Mouse (Mus musculus) Patski (cell line): ENCODE data around the gene Gm9513. TPM values are rescaled to one million over a fixed set of nuclear protein-coding genes. Genes with fewer than 3 reads are reported as not detected.

ENCODE experiments used
- ATAC-seq: fragments of 100-300 bp; one replicate; pipeline ENCODE4 v1.8.0; 2021
- CTCF ChIA-PET: fragments of 350-600 bp; sonication (Branson Sonifier 250); formaldehyde crosslinking; loops from one replicate; lab custom pipeline; 2022; ENCODE audit warnings: inconsistent platforms; lab: Charles Lee
- POLR2A ChIA-PET: fragments of 350-600 bp; sonication (Branson Sonifier 250); formaldehyde crosslinking; loops from one replicate; lab custom pipeline; 2022; ENCODE audit warnings: antibody characterized with exemption, inconsistent platforms; lab: Charles Lee
- DNase-seq: peaks from one replicate; pipeline ENCODE4 v3.0.0-alpha.2; 2011; ENCODE audit warnings: low read depth, low spot score
- H3K27me3 ChIP-seq: fragments of 371-371 bp; one replicate; pipeline ENCODE4 v1.5.1; 2021
- CTCF ChIP-seq: fragments of 100-300 bp; IDR thresholded peaks from one replicate; pipeline ENCODE4 v1.5.1; 2021
- in situ Hi-C: fragments of 300-500 bp; cut with MboI; formaldehyde crosslinking; loops from 3 replicates; pipeline ENCODE4 v1.11.1; 2018; ENCODE audit warnings: low pct_unique_long_range_greater_than_20kb, mixed read lengths
- polyA plus RNA-seq: library from polyadenylated mRNA; unstranded; gene quantifications from one replicate; pipeline ENCODE4 v1.2.3, GENCODE M21; 2021

Gm9513 gene
- not detected for polyA plus RNA-seq

- ChIA-PET POLR2A (no interaction called here), CTCF (no interaction called here)
- DNase-seq: no peak
- in situ Hi-C loops: no loop called here
- no peak for ATAC-seq
- no peak for TF ChIP-seq CTCF
- no peaks in the 10 kb centered on the region for H3K27me3 ChIP-seq
Observed at GRCm38 (mm10) chr9:36475338-36475737, at the start of gene Gm9513. TSS of gene Gm9513 (plus strand) at chr9:36475638.

- ChIA-PET CTCF (no interaction called here), POLR2A (no interaction called here)
- in situ Hi-C loops: loop anchor here (25.0 kb wide), 1 partner anchor 256 kb away; the partner anchor contains the start of gene Acrv1
- no peak for TF ChIP-seq CTCF
- ATAC-seq (no peak), DNase-seq (no peak)
- H3K27me3 ChIP-seq: no peaks in the 10 kb centered on the region
Observed at GRCm38 (mm10) chr9:36431584-36431983, 43.9 kb upstream of the Gm9513 start, which contains the start of gene Gm7257. TSS of gene Gm7257 (plus strand) at chr9:36431884.

GRCm38 (mm10) chr9:36435051-36435764 lies 40.2 kb upstream of the Gm9513 start:
- in situ Hi-C loops: loop anchor here (25.0 kb wide), 1 partner anchor 252 kb away; the partner anchor contains the start of gene Acrv1
- POLR2A ChIA-PET: no interaction called here

GRCm38 (mm10) chr9:36494501-36495220 lies 19.2 kb downstream of the Gm9513 start:
- in situ Hi-C loops: no loop called here
- CTCF ChIA-PET: no interaction called here
- DNase-seq: no peak
- no peak for ATAC-seq
- POLR2A ChIA-PET: no interaction called here
- TF ChIP-seq CTCF: no peak
- no peaks in the 10 kb centered on the region for H3K27me3 ChIP-seq

More at GRCm38 (mm10) chr9:36435051-36435764, 40.2 kb upstream of the Gm9513 start:
- ATAC-seq: no peak
- CTCF ChIA-PET: no interaction called here
- peak; percentile 26 for TF ChIP-seq CTCF
- DNase-seq: no peak
- H3K27me3 ChIP-seq: no peaks in the 10 kb centered on the region

GRCm38 (mm10) chr9:36495824-36496223 lies 20.4 kb downstream of the Gm9513 start:
- POLR2A ChIA-PET: no interaction called here
- H3K27me3 ChIP-seq: no peaks in the 10 kb centered on the region
- ATAC-seq (no peak), DNase-seq (no peak)
- TF ChIP-seq CTCF: no peak
- in situ Hi-C loops: no loop called here
- CTCF ChIA-PET: no interaction called here

- ChIA-PET CTCF (no interaction called here), POLR2A (no interaction called here)
- ATAC-seq: no peak
- DNase-seq: no peak
- no peaks in the 10 kb centered on the region for H3K27me3 ChIP-seq
- TF ChIP-seq CTCF: no peak
- in situ Hi-C loops: no loop called here
Observed at GRCm38 (mm10) chr9:36504211-36504610, 28.8 kb downstream of the Gm9513 start.

Other genes starting within 250 kb of the Gm9513 start
- gene Gm7257, start 43.8 kb upstream of the Gm9513 start, polyA plus RNA-seq: not detected
- not detected for gene Gm5615, start 66.3 kb downstream of the Gm9513 start, polyA plus RNA-seq
- not detected for gene Gm17689, start 107.0 kb downstream of the Gm9513 start, polyA plus RNA-seq
- gene A630095E13Rik, start 167.7 kb downstream of the Gm9513 start, polyA plus RNA-seq: not detected
- gene Acrv1, start 217.6 kb downstream of the Gm9513 start, polyA plus RNA-seq: not detected